Mouse (Mus musculus) heart, embryonic 15.5 days (tissue): ENCODE data around the gene Edem3. TPM values are rescaled to one million over a fixed set of nuclear protein-coding genes. Genes with fewer than 3 reads are reported as not detected.

Experiments
- ATAC-seq: fragments of 200-750 bp; cut with Nextera tagmentation; replicated peaks from 2 replicates; pipeline ENCODE4 v1.8.0; 2017; ENCODE audit warnings: low read depth, moderate TSS enrichment; ENCODE audit not compliant: insufficient number of reproducible peaks, insufficient read depth, low FRiP score
- H3K27ac ChIP-seq: fragments of 300-500 bp; sonication (generic); 2 replicates; pipeline ENCODE4 v1.5.1; 2015; ENCODE audit warnings: mild to moderate bottlenecking, inconsistent platforms
- H3K27me3 ChIP-seq: fragments of 300-500 bp; sonication (generic); 2 replicates; pipeline ENCODE4 v1.6.1; 2015; ENCODE audit warnings: inconsistent platforms
- H3K36me3 ChIP-seq: fragments of 300-500 bp; sonication (generic); 2 replicates; pipeline ENCODE4 v1.6.1; 2015; ENCODE audit warnings: mild to moderate bottlenecking, inconsistent platforms
- H3K4me1 ChIP-seq: fragments of 300-500 bp; sonication (generic); replicated peaks from 2 replicates; pipeline ENCODE4 v1.6.1; 2015; ENCODE audit warnings: inconsistent platforms
- H3K4me2 ChIP-seq: fragments of 300-500 bp; sonication (generic); 2 replicates; pipeline ENCODE4 v1.6.1; 2015; ENCODE audit warnings: inconsistent platforms, mild to moderate bottlenecking, moderate library complexity
- H3K4me3 ChIP-seq: fragments of 300-500 bp; sonication (generic); 2 replicates; pipeline ENCODE4 v1.5.1; 2015; ENCODE audit warnings: mild to moderate bottlenecking, inconsistent platforms
- H3K9ac ChIP-seq: fragments of 300-500 bp; sonication (generic); 2 replicates; pipeline ENCODE4 v1.6.1; 2015; ENCODE audit warnings: mild to moderate bottlenecking, inconsistent platforms
- H3K9me3 ChIP-seq: fragments of 300-500 bp; sonication (generic); replicated peaks from 2 replicates; pipeline ENCODE4 v1.6.1; 2016; ENCODE audit warnings: inconsistent platforms
- WGBS: fragments of 180-500 bp; shearing (Covaris S2); methylation state at CpG from one replicate; pipeline ENCODE4 v1.1.7; 2015; ENCODE audit warnings: mixed read lengths; 5-methylcytosine and 5-hydroxymethylcytosine counted together
- polyA plus RNA-seq: library from polyadenylated mRNA; unstranded; fragments of >200 nt; fragmentation: Nextera tagmentation; extraction: Ambion mirVana; gene quantifications from 2 replicates; pipeline ENCODE4 v1.2.1, GENCODE M21; 2015

Gene Edem3
- polyA plus RNA-seq, 1 experiment from 2014 or later = 10.6 TPM

GRCm38 (mm10) chr1:151849993-151850608, 94.9 kb downstream of the Edem3 start:
- H3K9me3 ChIP-seq = no peaks in the 10 kb centered on the region
- ATAC-seq = no peak
- WGBS = 79% methylated on average over 16 of the region's 16 CpGs
- H3K27me3 ChIP-seq = no peaks in the 10 kb centered on the region
- no peak overlapping the region for H3K9ac ChIP-seq
- H3K36me3 ChIP-seq = no peaks in the 10 kb centered on the region
- no peak overlapping the region for H3K4me2 ChIP-seq
- H3K4me3 ChIP-seq = no peak overlapping the region
- H3K4me1 ChIP-seq = no peaks in the 10 kb centered on the region
- H3K27ac ChIP-seq = no peak overlapping the region

GRCm38 (mm10) chr1:151851051-151851848, 96.1 kb downstream of the Edem3 start:
- no peak overlapping the region for H3K9ac ChIP-seq
- 82% methylated on average over 20 of the region's 20 CpGs for WGBS
- H3K9me3 ChIP-seq = no peaks in the 10 kb centered on the region
- no peak overlapping the region for H3K4me2 ChIP-seq
- ATAC-seq = no peak
- no peaks in the 10 kb centered on the region for H3K36me3 ChIP-seq
- no peak overlapping the region for H3K4me3 ChIP-seq
- H3K27ac ChIP-seq = no peak overlapping the region
- no peaks in the 10 kb centered on the region for H3K4me1 ChIP-seq
- no peaks in the 10 kb centered on the region for H3K27me3 ChIP-seq

GRCm38 (mm10) chr1:151851976-151852375, 96.8 kb downstream of the Edem3 start:
- H3K9me3 ChIP-seq = no peaks in the 10 kb centered on the region
- no peaks in the 10 kb centered on the region for H3K27me3 ChIP-seq
- H3K27ac ChIP-seq = no peak overlapping the region
- H3K4me1 ChIP-seq = peaks cover 4% of the 10 kb centered on the region; the same call in 1 of the 2 replicates
- H3K4me3 ChIP-seq = no peak overlapping the region
- H3K4me2 ChIP-seq = no peak overlapping the region
- 69% methylated on average over 3 of the region's 3 CpGs for WGBS
- no peak for ATAC-seq
- no peaks in the 10 kb centered on the region for H3K36me3 ChIP-seq
- no peak overlapping the region for H3K9ac ChIP-seq

GRCm38 (mm10) chr1:151855561-151855960, 100.4 kb downstream of the Edem3 start:
- Histone ChIP-seq H3K9me3 (no peaks in the 10 kb centered on the region), H3K4me3 (no peak overlapping the region), H3K4me1 (peaks cover 4% of the 10 kb centered on the region), H3K36me3 (no peaks in the 10 kb centered on the region), H3K9ac (no peak overlapping the region), H3K27ac (no peak overlapping the region), H3K4me2 (no peak overlapping the region), H3K27me3 (no peaks in the 10 kb centered on the region)
- 63% methylated on average over 1 of the region's 1 CpGs for WGBS
- no peak for ATAC-seq

GRCm38 (mm10) chr1:151858474-151858873, 103.3 kb downstream of the Edem3 start:
- Histone ChIP-seq H3K4me2 (no peak overlapping the region), H3K27me3 (no peaks in the 10 kb centered on the region), H3K9ac (no peak overlapping the region), H3K9me3 (no peaks in the 10 kb centered on the region), H3K4me3 (no peak overlapping the region), H3K36me3 (no peaks in the 10 kb centered on the region), H3K27ac (no peak overlapping the region), H3K4me1 (peaks cover 6% of the 10 kb centered on the region)
- 92% methylated on average over 1 of the region's 1 CpGs for WGBS
- ATAC-seq = no peak

GRCm38 (mm10) chr1:151861334-151861995, 106.3 kb downstream of the Edem3 start:
- no peak for ATAC-seq
- H3K27ac ChIP-seq = no peak overlapping the region
- no peaks in the 10 kb centered on the region for H3K36me3 ChIP-seq
- peaks cover 13% of the 10 kb centered on the region for H3K4me1 ChIP-seq
- no peak overlapping the region for H3K4me2 ChIP-seq
- H3K27me3 ChIP-seq = no peaks in the 10 kb centered on the region
- no peak overlapping the region for H3K9ac ChIP-seq
- H3K9me3 ChIP-seq = no peaks in the 10 kb centered on the region
- no peak overlapping the region for H3K4me3 ChIP-seq
- WGBS = 59% methylated on average over 20 of the region's 20 CpGs

GRCm38 (mm10) chr1:151862109-151862508, 106.9 kb downstream of the Edem3 start:
- no peak overlapping the region for H3K9ac ChIP-seq
- ATAC-seq = no peak
- H3K36me3 ChIP-seq = no peaks in the 10 kb centered on the region
- no peaks in the 10 kb centered on the region for H3K9me3 ChIP-seq
- H3K4me1 ChIP-seq = peaks cover 10% of the 10 kb centered on the region
- H3K27ac ChIP-seq = no peak overlapping the region
- WGBS = 90% methylated on average over 8 of the region's 8 CpGs
- no peak overlapping the region for H3K4me2 ChIP-seq
- no peak overlapping the region for H3K4me3 ChIP-seq
- no peaks in the 10 kb centered on the region for H3K27me3 ChIP-seq

- Histone ChIP-seq H3K36me3 (no peaks in the 10 kb centered on the region), H3K4me2 (no peak overlapping the region), H3K4me1 (peaks cover 10% of the 10 kb centered on the region), H3K4me3 (no peak overlapping the region), H3K27me3 (no peaks in the 10 kb centered on the region), H3K9me3 (no peaks in the 10 kb centered on the region), H3K27ac (peak overlapping the region; percentile 51), H3K9ac (no peak overlapping the region)
- 75% methylated on average over 17 of the region's 17 CpGs for WGBS
- ATAC-seq = no peak
These were observed 108.1 kb downstream of the Edem3 start for GRCm38 (mm10) chr1:151863135-151863796.

DNA sequence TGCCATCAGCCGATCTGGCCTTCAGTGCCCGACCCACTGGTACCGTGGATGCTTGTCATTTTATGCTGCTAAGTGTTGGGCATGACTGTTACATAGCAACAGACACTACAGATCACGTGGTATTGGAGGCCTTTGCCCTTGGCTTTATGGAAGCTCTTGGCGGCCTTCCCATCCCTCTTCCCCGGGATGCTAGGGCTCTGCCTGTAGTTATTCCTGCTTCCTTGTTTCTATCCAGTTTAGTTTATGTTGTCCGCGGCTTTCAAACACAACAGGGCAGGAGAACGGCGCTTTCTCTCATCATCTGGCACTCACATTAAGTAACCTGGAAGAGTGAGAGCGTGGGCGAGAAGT, 108.6 kb downstream of the Edem3 start:
- peak overlapping the region; percentile 51 for H3K27ac ChIP-seq
- H3K4me2 ChIP-seq = no peak overlapping the region
- no peaks in the 10 kb centered on the region for H3K27me3 ChIP-seq
- H3K9ac ChIP-seq = no peak overlapping the region
- ATAC-seq = 0 out of 2 replicates have a peak, but pooled peaks have one; percentile 39
- WGBS = 68% methylated on average over 12 of the region's 12 CpGs
- H3K36me3 ChIP-seq = no peaks in the 10 kb centered on the region
- no peak overlapping the region for H3K4me3 ChIP-seq
- no peaks in the 10 kb centered on the region for H3K9me3 ChIP-seq
- peaks cover 10% of the 10 kb centered on the region for H3K4me1 ChIP-seq

- no peak for ATAC-seq
- Histone ChIP-seq H3K4me2 (no peak overlapping the region), H3K9ac (no peak overlapping the region), H3K9me3 (no peaks in the 10 kb centered on the region), H3K4me1 (peaks cover 10% of the 10 kb centered on the region), H3K27me3 (no peaks in the 10 kb centered on the region), H3K4me3 (no peak overlapping the region), H3K36me3 (no peaks in the 10 kb centered on the region), H3K27ac (no peak overlapping the region)
- 88% methylated on average over 6 of the region's 6 CpGs for WGBS
These were observed 109.2 kb downstream of the Edem3 start for GRCm38 (mm10) chr1:151864326-151864725.
